Mouse (Mus musculus) 416B (cell line): ENCODE measurements around the gene Dnajb7.
"Not testable (repeated sequence)": the region's sequence is repeated elsewhere in the genome, so short reads cannot be mapped to it uniquely, and the experiment has no call there.

Source experiments
- DNase-seq: peaks from one replicate; pipeline ENCODE4 v3.0.0; 2011; ENCODE audit warnings: low read depth

The Dnajb7 gene

DNA sequence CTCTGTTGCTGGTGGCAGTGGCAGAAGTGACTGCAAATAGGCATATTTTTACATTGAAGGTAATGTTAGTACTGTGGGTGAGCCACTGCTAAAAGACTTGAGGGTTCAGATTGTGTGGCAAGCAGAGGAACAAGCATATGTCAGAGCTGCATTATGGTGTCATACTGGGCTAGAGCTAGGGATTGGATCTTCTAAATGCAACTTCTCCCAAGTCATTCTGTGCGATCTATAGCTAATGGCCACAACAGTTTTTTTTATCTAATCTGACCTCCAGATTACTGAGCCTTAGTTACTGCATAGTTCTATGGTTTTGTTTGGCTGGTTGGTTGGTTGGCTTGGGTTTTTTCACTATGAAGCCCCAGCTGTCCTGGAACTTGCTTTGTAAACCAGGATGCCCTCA is at the start of gene Dnajb7:
Dnajb7 (minus strand) TSS at position 101 of the 400 bp plus-strand sequence.
- DNase-seq = no peak

GRCm38 (mm10) chr15:81448463-81448862 is 40.4 kb upstream of the Dnajb7 start:
- peak; percentile 83 for DNase-seq

GRCm38 (mm10) chr15:81439236-81439635 is 31.1 kb upstream of the Dnajb7 start:
- no peak for DNase-seq

DNA sequence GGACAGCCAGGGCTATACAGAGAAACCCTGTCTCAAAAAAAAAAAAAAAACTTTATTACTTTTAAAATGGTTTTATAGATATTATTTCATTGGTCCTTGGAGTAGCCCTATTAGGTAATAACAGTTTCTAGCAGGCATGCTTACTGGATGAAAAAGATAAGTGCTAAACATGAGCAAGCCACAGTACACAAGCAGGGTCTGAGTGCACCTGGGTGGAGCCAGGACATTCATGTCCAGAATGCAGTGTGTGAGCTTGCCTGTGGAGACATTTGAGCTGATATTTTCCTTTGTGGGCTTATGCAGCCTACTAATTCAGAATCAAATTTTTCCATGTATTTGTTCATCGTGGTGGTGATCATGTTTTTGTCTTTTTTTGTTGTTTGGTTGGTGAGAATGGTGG is 30.2 kb upstream of the Dnajb7 start:
- DNase-seq = no peak

GRCm38 (mm10) chr15:81431195-81431594 is 23.1 kb upstream of the Dnajb7 start:
- no peak for DNase-seq

- DNase-seq = no peak
These were observed 19.8 kb upstream of the Dnajb7 start for GRCm38 (mm10) chr15:81427947-81428346.

DNA sequence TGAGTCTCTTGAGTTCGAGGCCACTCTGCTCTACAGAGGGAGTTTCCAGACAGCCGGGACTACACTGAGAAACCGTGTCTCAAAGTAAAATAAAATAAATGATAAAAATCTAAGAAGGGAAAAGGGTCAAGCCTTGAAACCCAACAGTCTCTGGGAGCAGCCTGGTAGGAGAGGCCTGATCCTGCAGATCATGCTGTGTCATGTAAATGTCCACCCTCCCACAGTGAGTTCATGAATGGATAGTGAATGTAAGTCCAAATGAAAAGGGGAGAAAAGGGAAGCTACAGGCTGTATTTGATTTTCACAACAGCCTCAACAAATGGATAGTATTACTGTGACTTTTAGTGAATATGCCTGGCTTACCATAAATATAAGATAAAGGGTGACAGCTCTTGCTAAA is 17.2 kb upstream of the Dnajb7 start:
- DNase-seq = peak; percentile 24

GRCm38 (mm10) chr15:81422156-81422681 is 14.1 kb upstream of the Dnajb7 start:
- DNase-seq = no peak

GRCm38 (mm10) chr15:81421454-81421853 is 13.4 kb upstream of the Dnajb7 start:
- DNase-seq = no peak

DNA sequence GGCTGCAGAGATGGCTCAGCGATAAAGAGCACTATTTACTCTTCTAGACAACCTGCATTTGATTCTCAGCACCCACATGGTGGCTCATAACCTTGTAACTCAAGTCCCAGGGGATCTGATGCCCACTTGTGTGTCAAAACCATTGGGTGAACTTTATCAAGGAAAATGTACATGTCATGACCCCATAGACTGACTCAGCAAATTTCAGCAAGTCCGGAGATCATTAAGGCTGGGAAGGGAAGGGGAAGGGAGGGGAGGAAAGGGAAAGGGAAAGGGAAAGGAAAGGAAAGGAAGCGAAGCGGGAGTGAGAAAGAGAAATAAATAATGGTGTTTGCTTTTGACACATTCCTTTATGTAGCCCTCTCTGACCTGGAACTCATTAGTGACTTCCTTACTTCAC is 10.0 kb upstream of the Dnajb7 start:
- DNase-seq = no peak

- not testable (repeated sequence) for DNase-seq
These were observed 8.7 kb upstream of the Dnajb7 start for GRCm38 (mm10) chr15:81416763-81417310.

DNA sequence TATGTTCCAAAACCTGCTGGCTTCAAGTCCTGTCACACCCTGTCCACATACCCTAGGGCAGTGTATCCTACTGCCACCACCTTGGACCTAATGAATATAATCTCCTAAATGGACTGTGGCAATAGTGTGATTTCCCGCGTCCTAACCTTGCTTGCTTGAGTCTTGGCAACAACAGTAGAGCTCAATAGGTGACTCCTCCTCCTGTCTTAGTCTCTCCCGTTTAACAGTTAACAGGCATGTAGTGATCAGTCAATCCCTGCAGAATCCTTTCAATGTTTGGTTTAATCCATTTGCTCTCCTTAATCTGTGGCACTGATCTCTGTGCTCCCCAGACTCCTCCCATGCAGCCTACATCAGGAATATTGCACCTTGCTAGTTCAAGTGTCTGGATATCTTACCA is 3.1 kb downstream of the Dnajb7 start:
- DNase-seq = no peak

DNA sequence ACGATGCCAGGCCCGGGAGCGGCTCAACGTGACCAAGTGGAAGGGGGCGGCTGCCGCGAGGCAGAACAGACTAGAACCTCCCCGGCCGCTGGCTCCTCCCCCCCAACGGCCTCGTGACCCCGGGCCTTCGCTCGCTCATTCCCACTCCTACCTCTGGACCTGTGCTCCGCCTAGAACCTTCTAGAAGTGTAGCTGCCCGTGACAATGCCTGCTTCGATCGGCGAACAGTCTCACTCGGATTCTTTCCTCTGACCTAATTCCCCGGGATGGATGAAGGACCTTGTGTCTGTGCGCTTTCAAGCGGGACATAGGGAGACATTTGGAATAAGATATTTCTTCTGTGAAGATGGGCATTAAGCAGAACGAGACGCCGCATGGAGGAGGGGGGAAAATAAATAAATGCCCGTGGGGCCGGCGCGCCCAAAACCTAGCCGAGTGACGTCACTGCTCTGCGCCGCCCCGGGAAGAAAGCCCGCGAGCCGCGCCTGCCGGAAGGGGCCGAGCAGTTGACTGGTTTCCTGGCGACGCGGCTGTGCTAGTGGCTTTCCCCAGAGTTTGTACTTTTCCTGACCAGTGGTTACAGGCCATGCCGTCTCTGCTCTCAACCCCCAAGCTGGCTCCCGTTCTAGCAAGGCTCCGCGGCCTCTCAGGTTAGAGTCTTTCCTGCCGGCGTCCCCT is 8.3 kb downstream of the Dnajb7 start, which contains the start of the genes St13 and Xpnpep3:
St13 (minus strand) TSS at position 440 of the 678 bp plus-strand sequence.
Xpnpep3 (plus strand) TSS at position 501 of the 678 bp plus-strand sequence.
- peak; percentile 98 for DNase-seq

GRCm38 (mm10) chr15:81399297-81399637 is 8.8 kb downstream of the Dnajb7 start:
- DNase-seq = no peak

DNA sequence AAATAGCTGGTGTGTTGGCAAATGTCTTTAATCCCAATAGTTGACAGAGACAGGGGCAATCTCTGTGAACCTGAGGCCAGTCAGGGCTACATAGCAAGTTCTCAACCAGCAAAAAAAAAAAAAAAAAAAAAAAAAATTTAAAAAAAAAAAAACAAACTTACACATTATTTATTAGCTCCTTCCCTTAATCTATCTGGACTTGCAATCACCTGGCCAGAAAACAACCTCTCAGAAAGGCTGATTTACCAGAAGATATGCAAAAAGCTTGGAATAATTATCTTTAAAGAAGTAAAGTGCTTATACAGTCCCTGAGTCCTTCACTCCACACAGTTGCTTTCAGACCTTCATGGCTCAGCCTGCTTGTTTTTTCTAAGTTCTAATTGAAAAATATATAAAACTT is 9.9 kb downstream of the Dnajb7 start:
- DNase-seq = no peak

- peak; percentile 17 for DNase-seq
These were observed 13.7 kb downstream of the Dnajb7 start for GRCm38 (mm10) chr15:81394211-81394915.

DNA sequence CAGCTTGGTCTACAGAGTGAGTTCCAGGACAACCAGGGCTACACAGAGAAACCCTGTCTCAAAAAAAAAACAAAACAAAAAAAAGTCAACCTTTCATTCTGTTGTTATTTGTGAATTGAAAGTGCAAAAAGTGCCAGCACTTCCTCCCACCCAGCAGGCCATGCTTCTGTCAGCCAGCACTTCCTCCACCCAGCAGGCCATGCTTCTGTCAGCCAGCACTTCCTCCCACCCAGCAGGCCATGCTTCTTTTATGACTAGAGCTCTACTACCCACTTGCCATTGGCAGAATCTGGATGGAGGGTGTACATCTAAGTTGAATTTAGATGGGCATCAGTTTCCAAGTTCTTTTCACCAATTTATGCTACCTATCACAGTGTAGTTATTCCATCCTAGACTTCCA is 15.1 kb downstream of the Dnajb7 start:
- peak; percentile 62 for DNase-seq

GRCm38 (mm10) chr15:81386327-81386726 is 21.8 kb downstream of the Dnajb7 start:
- DNase-seq = peak; percentile 34

DNA sequence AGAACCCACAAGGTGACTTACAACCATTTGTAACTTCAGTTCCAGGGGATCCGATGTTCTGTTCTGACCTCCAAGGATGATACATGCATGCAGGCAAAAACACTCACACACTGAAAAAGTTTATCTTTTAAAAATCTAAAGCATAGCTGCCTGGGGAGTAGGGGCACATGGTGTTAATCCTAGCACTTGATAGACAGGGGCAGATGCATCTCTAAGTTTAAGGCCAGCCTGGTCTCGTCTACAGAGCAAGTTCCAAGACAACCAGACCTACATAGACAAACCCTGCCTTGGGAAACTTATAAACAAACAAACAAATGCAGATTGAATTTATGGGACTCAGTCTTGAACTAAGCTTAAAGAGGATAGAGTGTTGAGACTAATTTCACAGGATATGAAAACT is 29.3 kb downstream of the Dnajb7 start:
- no peak for DNase-seq

DNA sequence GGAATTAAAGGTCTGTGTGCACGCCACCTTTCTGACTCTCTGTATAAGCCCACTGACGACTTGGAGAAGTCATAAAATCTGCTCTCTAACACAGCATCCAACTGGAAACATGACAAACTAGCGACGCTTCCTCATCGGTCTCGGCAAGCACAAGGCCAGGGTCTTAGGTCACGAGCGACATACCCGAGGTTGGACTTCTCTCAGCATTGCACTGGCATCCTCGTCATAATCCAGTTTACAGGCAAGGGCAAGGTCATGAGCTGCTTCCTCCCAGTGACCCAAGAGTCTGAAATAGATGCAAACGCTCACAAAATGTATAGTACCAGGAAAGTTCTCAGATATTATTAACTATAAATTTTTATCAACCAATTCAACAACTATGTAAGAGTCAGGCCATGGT is 33.5 kb downstream of the Dnajb7 start:
- no peak for DNase-seq

DNA sequence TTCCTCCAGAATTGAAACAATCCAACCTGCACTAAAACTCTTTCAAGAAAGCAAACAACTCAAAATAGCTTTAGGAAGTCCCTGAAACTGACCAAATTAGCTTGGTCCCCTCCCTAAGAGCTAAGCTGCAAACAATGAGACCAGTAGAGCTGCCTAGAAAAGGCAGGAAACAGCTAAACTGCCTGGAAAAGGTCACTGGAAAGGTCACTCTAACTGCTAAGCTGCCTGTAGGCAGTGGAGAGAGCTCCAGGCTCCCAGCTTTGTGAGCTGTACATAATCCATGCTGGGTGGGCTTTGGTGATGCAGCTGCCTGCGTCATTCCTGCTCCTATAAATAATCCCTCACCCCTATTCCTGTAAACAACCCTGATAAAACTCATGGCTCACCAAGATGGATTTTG is 37.7 kb downstream of the Dnajb7 start:
- no peak for DNase-seq

DNA sequence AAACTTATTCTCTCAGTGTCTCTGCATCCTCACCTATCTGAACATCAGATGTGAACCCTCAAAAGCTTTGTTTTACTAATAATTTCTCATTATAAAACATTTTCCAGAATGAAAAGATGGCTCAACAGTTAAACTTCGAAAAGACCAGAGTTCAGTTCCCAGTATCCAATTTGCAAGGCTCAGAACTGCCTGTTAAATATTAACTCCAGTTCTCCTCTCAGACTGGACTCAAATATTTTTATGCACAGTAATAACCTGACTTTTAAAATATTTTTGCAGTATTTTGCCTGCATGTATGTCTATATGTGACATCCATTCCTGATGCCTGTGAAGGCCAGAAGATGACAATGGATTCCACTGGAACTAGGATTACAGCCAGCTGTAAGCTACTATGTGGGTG is 39.5 kb downstream of the Dnajb7 start:
- DNase-seq = no peak

DNA sequence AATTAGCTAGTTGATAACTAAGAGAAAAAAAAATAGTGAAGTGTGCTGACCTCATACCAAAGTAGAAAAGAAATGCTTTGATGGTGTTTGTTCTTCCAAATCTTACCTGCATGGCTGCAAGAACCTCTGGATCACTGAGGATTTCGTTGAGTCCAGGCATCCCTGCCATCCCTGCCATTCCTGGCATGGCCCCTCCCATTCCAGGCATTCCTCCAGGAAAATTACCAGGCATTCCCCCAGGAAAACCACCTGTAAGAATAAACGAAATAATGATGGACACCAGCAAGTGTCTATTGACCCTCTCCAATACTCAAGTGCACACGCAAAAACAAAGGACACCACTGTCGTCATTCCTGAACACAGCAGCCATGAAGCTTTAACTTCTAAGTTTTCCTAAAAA is 41.9 kb downstream of the Dnajb7 start:
- DNase-seq = no peak
